8 mouse cellular contexts compared by ENCODE assay signal in genomic region chr4:155831205-155831766, GRCm38 (mm10). TPM values are rescaled to one million over a fixed set of nuclear protein-coding genes. Genes with fewer than 3 reads are reported as not detected.
A peak's percentile ranks its signal among the peaks of the same experiment; 100 is the strongest.
DNase-seq lines count a peak whose midpoint lies in the region; ATAC-seq and TF ChIP-seq lines count a peak whose summit lies in the region.

TSS of gene Aurkaip1 (plus strand) at chr4:155831272.

- H3K9ac ChIP-seq in ES-Bruce4 (ENCODE audit: low read depth, poor library complexity, severe bottlenecking): peak within 1 kb of the TSS; percentile 74
- H3K9ac ChIP-seq in forebrain, embryonic 13.5 days: peak within 1 kb of the TSS; percentile 93
- H3K9ac ChIP-seq in liver, postnatal 0 days (replicated peaks): peak within 1 kb of the TSS; percentile 95
- peak within 1 kb of the TSS; percentile 65 for H3K9ac ChIP-seq in neural tube, embryonic 14.5 days (replicated peaks; ENCODE audit: low read depth, low read length)

- peak; percentile 93 for TF ChIP-seq CTCF in ES-Bruce4 (IDR thresholded peaks at IDR 0.05; ENCODE audit: low read depth, low read length)
- TF ChIP-seq CTCF in liver, postnatal 0 days (IDR thresholded peaks at IDR 0.05; ENCODE audit: low read depth): peak; percentile 99

- intact Hi-C loops in heart, postnatal 10 days (cut with DNase I): loop anchor here (5.0 kb wide), 1 partner anchor 111 kb away; the partner anchor contains the start of gene Ube2j2

- H3K4me3 ChIP-seq in ES-Bruce4 (ENCODE audit: low read depth, low read length): peak within 1 kb of the TSS; percentile 88
- H3K4me3 ChIP-seq in forebrain, embryonic 13.5 days: peak within 1 kb of the TSS; percentile 91
- H3K4me3 ChIP-seq in liver, postnatal 0 days (ENCODE audit: low read depth, low read length): peak within 1 kb of the TSS; percentile 98
- H3K4me3 ChIP-seq in neural tube, embryonic 14.5 days (ENCODE audit: low read depth, low read length): peak within 1 kb of the TSS; percentile 77

- no peaks in the 10 kb centered on the region for H3K9me3 ChIP-seq in ES-Bruce4 (replicated peaks; ENCODE audit: control insufficient read depth, insufficient read depth, low read length, poor library complexity, severe bottlenecking)
- no peaks in the 10 kb centered on the region for H3K9me3 ChIP-seq in forebrain, embryonic 13.5 days (replicated peaks)
- H3K9me3 ChIP-seq in liver, postnatal 0 days (ENCODE audit: low read length): no peaks in the 10 kb centered on the region
- H3K9me3 ChIP-seq in neural tube, embryonic 14.5 days (ENCODE audit: control insufficient read depth, low read length): no peaks in the 10 kb centered on the region

- peaks cover 4% of the 10 kb centered on the region; the same call in 1 of the 2 replicates for H3K36me3 ChIP-seq in ES-Bruce4 (ENCODE audit: control insufficient read depth, insufficient read depth, low read length, poor library complexity, severe bottlenecking)
- peaks cover 37% of the 10 kb centered on the region for H3K36me3 ChIP-seq in forebrain, embryonic 13.5 days (ENCODE audit: poor library complexity, severe bottlenecking)
- peaks cover 17% of the 10 kb centered on the region for H3K36me3 ChIP-seq in liver, postnatal 0 days (replicated peaks; ENCODE audit: insufficient read depth, low read length)
- 0 out of 2 replicates have a peak, but pooled peaks cover 13% of the 10 kb centered on the region for H3K36me3 ChIP-seq in neural tube, embryonic 14.5 days (ENCODE audit: control insufficient read depth, insufficient read depth, low read length)

- no peak; the same call in 1 of the 2 replicates for TF ChIP-seq EP300 in ES-Bruce4 (IDR thresholded peaks at IDR 0.05; ENCODE audit: insufficient read depth, low read depth, low read length)
- peak; percentile 50; the same call in 1 of the 2 replicates for TF ChIP-seq EP300 in liver, postnatal 0 days (IDR thresholded peaks at IDR 0.05; ENCODE audit: low read depth)

- peak within 1 kb of the TSS; percentile 47 for H3K27ac ChIP-seq in ES-Bruce4 (ENCODE audit: insufficient read depth, low read length)
- H3K27ac ChIP-seq in forebrain, embryonic 13.5 days: peak within 1 kb of the TSS; percentile 89
- peak within 1 kb of the TSS; percentile 91 for H3K27ac ChIP-seq in liver, postnatal 0 days (ENCODE audit: low read depth)
- H3K27ac ChIP-seq in neural tube, embryonic 14.5 days (ENCODE audit: low read depth, low read length): peak within 1 kb of the TSS; percentile 84

- peak; percentile 80 for ATAC-seq in cerebellum, adult (ENCODE audit: insufficient number of reproducible peaks, low FRiP score, low TSS enrichment)
- peak; percentile 95 for ATAC-seq in forebrain, embryonic 13.5 days
- ATAC-seq in liver, postnatal 0 days: peak; percentile 94
- ATAC-seq in neural tube, embryonic 14.5 days (ENCODE audit: low read depth): peak; percentile 94

- peaks cover 2% of the 10 kb centered on the region for H3K4me1 ChIP-seq in ES-Bruce4 (ENCODE audit: control insufficient read depth, insufficient read depth, low read length)
- H3K4me1 ChIP-seq in forebrain, embryonic 13.5 days: peaks cover 25% of the 10 kb centered on the region
- H3K4me1 ChIP-seq in liver, postnatal 0 days (ENCODE audit: insufficient read depth): peaks cover 23% of the 10 kb centered on the region
- peaks cover 16% of the 10 kb centered on the region for H3K4me1 ChIP-seq in neural tube, embryonic 14.5 days (ENCODE audit: control insufficient read depth, insufficient read depth, low read length)

- peak; percentile 97 for DNase-seq in heart, postnatal 10 days
- peak; percentile 71 for DNase-seq in large intestine, adult 2 months (ENCODE audit: low read depth, low spot score)
- peak; percentile 97 for DNase-seq in liver, postnatal 0 days
- peak; percentile 98 for DNase-seq in testis, postnatal 10 days (ENCODE audit: low spot score)

- TF ChIP-seq POLR2A in ES-Bruce4 (IDR thresholded peaks at IDR 0.05; ENCODE audit: insufficient read depth, low read length): peak; percentile 83

- peak within 1 kb of the TSS; percentile 99 for H3K4me2 ChIP-seq in forebrain, embryonic 13.5 days
- peak within 1 kb of the TSS; percentile 80 for H3K4me2 ChIP-seq in liver, postnatal 0 days (ENCODE audit: low read depth, low read length)
- peak within 1 kb of the TSS; percentile 79 for H3K4me2 ChIP-seq in neural tube, embryonic 14.5 days (ENCODE audit: low read depth, low read length)

- H3K27me3 ChIP-seq in ES-Bruce4 (ENCODE audit: control insufficient read depth, insufficient read depth, low read length, poor library complexity, severe bottlenecking): no peaks in the 10 kb centered on the region
- H3K27me3 ChIP-seq in forebrain, embryonic 13.5 days: no peaks in the 10 kb centered on the region
- H3K27me3 ChIP-seq in liver, postnatal 0 days (ENCODE audit: insufficient read depth, low read length): no peaks in the 10 kb centered on the region
- H3K27me3 ChIP-seq in neural tube, embryonic 14.5 days (ENCODE audit: control insufficient read depth, insufficient read depth, low read length): no peaks in the 10 kb centered on the region

- WGBS in forebrain, embryonic 13.5 days: under 1% methylated on average over 49 of the region's 49 CpGs
- WGBS in large intestine, adult 2 months: under 1% methylated on average over 49 of the region's 49 CpGs
- under 1% methylated on average over 49 of the region's 49 CpGs for WGBS in liver, postnatal 0 days (ENCODE audit: insufficient replicate concordance)
- under 1% methylated on average over 49 of the region's 49 CpGs for WGBS in neural tube, embryonic 14.5 days

RNA-seq across cellular contexts. Expression of gene Aurkaip1, which starts in this region (rescaled TPM):
- 70.6 and 76.0 TPM in 2 replicates for polyA plus RNA-seq in ES-Bruce4 (2011; ENCODE audit: insufficient read depth, insufficient read length, low read depth, missing spikeins)
- 147 and 151 TPM in 2 replicates for polyA plus RNA-seq in forebrain, embryonic 13.5 days (2015; fragmentation: Nextera tagmentation; extraction: Ambion mirVana)
- total RNA-seq in heart, postnatal 10 days (2021): 10 to 100 TPM; 84.8 to 91.3 TPM
- 123 and 143 TPM in 2 replicates for polyA plus RNA-seq in large intestine, adult 2 months (2012; rRNA removed)
- 89.9 and 92.7 TPM in 2 replicates for polyA plus RNA-seq in liver, postnatal 0 days (2015; fragmentation: Nextera tagmentation; extraction: Ambion mirVana)
- 120 and 127 TPM in 2 replicates for polyA plus RNA-seq in neural tube, embryonic 14.5 days (2014; fragmentation: Nextera tagmentation; extraction: Ambion mirVana)

Comparison
In these comparisons a context has a peak if more than half of its experiments do, and no peak if none do; other contexts are left out.
1. Peak in every context shown above with its lines: DNase-seq, ATAC-seq, H3K4me3 ChIP-seq and H3K27ac ChIP-seq.